Mouse (Mus musculus): ENCODE results near the gene Cts7.

Gene Cts7

GRCm38 (mm10) chr13:61358097-61358496, at the start of gene Cts7:
Gene Cts7 (minus strand): TSS chr13:61358197.
- DNase-seq (ENCODE audit: low read depth, low spot score): no peak

Data from forelimb bud, embryonic 11.5 days (tissue).